Mouse (Mus musculus) lung, embryonic 15.5 days (tissue): ENCODE data around the gene Mcm3. TPM values are rescaled to one million over a fixed set of nuclear protein-coding genes. Genes with fewer than 3 reads are reported as not detected.

ENCODE experiments used
- ATAC-seq: fragments of 200-750 bp; cut with Nextera tagmentation; 2 replicates; pipeline ENCODE4 v1.8.0; 2017; ENCODE audit warnings: moderate number of reproducible peaks, borderline replicate concordance; ENCODE audit not compliant: low FRiP score, low TSS enrichment; ENCODE audit errors: extremely low read depth
- H3K27ac ChIP-seq: fragments of 300-500 bp; sonication (generic); 2 replicates; pipeline ENCODE4 v1.5.1; 2015; ENCODE audit warnings: moderate library complexity, mild to moderate bottlenecking, inconsistent platforms
- H3K27me3 ChIP-seq: fragments of 300-500 bp; sonication (generic); 2 replicates; pipeline ENCODE4 v1.6.1; 2015; ENCODE audit warnings: inconsistent platforms
- H3K36me3 ChIP-seq: fragments of 300-500 bp; sonication (generic); 2 replicates; pipeline ENCODE4 v1.6.1; 2015; ENCODE audit warnings: inconsistent platforms
- H3K4me1 ChIP-seq: fragments of 300-500 bp; sonication (generic); 2 replicates; pipeline ENCODE4 v1.6.1; 2015; ENCODE audit warnings: inconsistent platforms
- H3K4me2 ChIP-seq: fragments of 300-500 bp; sonication (generic); 2 replicates; pipeline ENCODE4 v1.6.1; 2015; ENCODE audit warnings: inconsistent platforms, mild to moderate bottlenecking, moderate library complexity
- H3K4me3 ChIP-seq: fragments of 300-500 bp; sonication (generic); 2 replicates; pipeline ENCODE4 v1.5.1; 2015; ENCODE audit warnings: mild to moderate bottlenecking, inconsistent platforms
- H3K9ac ChIP-seq: fragments of 300-500 bp; sonication (generic); 2 replicates; pipeline ENCODE4 v1.6.1; 2015; ENCODE audit warnings: inconsistent platforms
- H3K9me3 ChIP-seq: fragments of 300-500 bp; sonication (generic); 2 replicates; pipeline ENCODE4 v1.6.1; 2016; ENCODE audit warnings: inconsistent platforms
- WGBS: fragments of 180-500 bp; shearing (Covaris S2); methylation state at CpG from one replicate; pipeline ENCODE4 v1.1.7; 2015; 5-methylcytosine and 5-hydroxymethylcytosine counted together
- polyA plus RNA-seq: library from polyadenylated mRNA; unstranded; fragments of >200 nt; fragmentation: Nextera tagmentation; extraction: Ambion mirVana; gene quantifications from 2 replicates; pipeline ENCODE4 v1.2.1, GENCODE M21; 2015

The Mcm3 gene
- polyA plus RNA-seq, 1 experiment from 2014 or later = 174 TPM

DNA sequence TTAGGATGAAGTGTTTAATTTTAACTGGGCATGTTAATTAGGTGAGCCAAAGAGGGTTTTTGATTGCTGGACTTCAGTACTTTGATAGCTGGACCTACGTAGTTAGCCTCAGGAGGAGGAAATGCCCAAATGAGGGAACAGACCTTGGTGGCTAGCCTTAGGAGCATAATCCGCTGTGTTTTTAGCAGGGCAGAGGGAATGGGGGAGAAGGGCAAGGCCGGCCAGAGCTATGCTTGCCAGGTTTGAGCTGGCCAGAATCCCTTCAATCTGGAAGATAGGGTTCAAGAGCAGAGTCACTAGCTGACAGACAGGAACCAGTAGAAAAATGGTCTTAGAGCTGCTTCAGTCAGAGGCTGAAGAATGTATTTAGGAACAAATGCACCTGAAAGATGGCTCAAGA is 62.5 kb downstream of the Mcm3 start:
- H3K27me3 ChIP-seq = no peaks in the 10 kb centered on the region
- H3K9me3 ChIP-seq = no peaks in the 10 kb centered on the region
- no peaks in the 10 kb centered on the region for H3K36me3 ChIP-seq
- no peak for ATAC-seq
- no peak overlapping the region for H3K27ac ChIP-seq
- H3K4me1 ChIP-seq = no peaks in the 10 kb centered on the region
- H3K9ac ChIP-seq = no peak overlapping the region
- WGBS = 72% methylated on average over 3 of the region's 3 CpGs
- no peak overlapping the region for H3K4me2 ChIP-seq
- H3K4me3 ChIP-seq = no peak overlapping the region

DNA sequence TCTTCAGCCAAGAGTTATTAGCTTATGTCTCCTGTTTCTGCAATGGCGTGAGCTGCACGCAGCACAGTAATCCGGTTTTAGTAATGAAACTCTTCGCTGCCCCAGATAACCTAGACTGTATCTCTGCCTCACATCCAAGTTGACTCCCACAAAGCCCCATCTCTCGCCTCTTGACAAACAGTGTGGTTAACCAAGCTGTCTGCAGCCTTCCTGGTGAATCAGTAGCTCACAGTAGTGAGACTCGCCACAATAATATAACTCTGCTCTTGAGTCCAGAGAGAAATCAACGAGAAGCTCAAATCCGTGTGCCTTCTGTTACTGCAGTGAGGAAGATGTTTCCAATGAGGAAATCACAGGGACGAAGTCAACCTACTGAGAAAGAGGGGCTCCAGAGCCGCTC is 65.7 kb downstream of the Mcm3 start:
- Histone ChIP-seq H3K27me3 (no peaks in the 10 kb centered on the region), H3K4me1 (no peaks in the 10 kb centered on the region), H3K9ac (no peak overlapping the region), H3K4me2 (no peak overlapping the region), H3K9me3 (no peaks in the 10 kb centered on the region; the same call in 1 of the 2 replicates), H3K4me3 (no peak overlapping the region), H3K36me3 (no peaks in the 10 kb centered on the region), H3K27ac (no peak overlapping the region)
- no peak for ATAC-seq
- WGBS = 76% methylated on average over 10 of the region's 10 CpGs

Other genes starting within 250 kb of the Mcm3 start
- gene Pkhd1, start 202.2 kb downstream of the Mcm3 start, polyA plus RNA-seq = 0.57 TPM in 2 replicates
- not detected in 2 replicates for gene Il17a, start 89.4 kb downstream of the Mcm3 start, polyA plus RNA-seq
- gene Il17f, start 29.7 kb downstream of the Mcm3 start, polyA plus RNA-seq = not detected in 2 replicates
- 4.2 and 5.0 TPM in 2 replicates for gene Paqr8, start 70.3 kb upstream of the Mcm3 start, polyA plus RNA-seq
- 5.2 and 5.3 TPM in 2 replicates for gene Efhc1, start 131.3 kb upstream of the Mcm3 start, polyA plus RNA-seq